Mouse (Mus musculus) CH12F3 (cell line): Measurements from ENCODE around the gene Kcnd2.

ENCODE experiments used
- in situ Hi-C: fragments of 300-500 bp; cut with MboI; formaldehyde crosslinking; loops from 2 replicates; pipeline ENCODE4 v1.14.3; 2020; ENCODE audit warnings: low sequenced_read_pairs

Gene Kcnd2

GRCm38 (mm10) chr6:21418246-21418645 lies 202.9 kb downstream of the Kcnd2 start:
- in situ Hi-C loops: no loop called here

GRCm38 (mm10) chr6:21424202-21424785 lies 209.0 kb downstream of the Kcnd2 start:
- in situ Hi-C loops: no loop called here

- in situ Hi-C loops: no loop called here
Observed at GRCm38 (mm10) chr6:21431120-21431519, 215.8 kb downstream of the Kcnd2 start.

- in situ Hi-C loops: no loop called here
Observed at GRCm38 (mm10) chr6:21464719-21465118, 249.4 kb downstream of the Kcnd2 start.

- in situ Hi-C loops: no loop called here
Observed at GRCm38 (mm10) chr6:21471891-21472544, 256.7 kb downstream of the Kcnd2 start.

- in situ Hi-C loops: no loop called here
Observed at GRCm38 (mm10) chr6:21482714-21483113, 267.4 kb downstream of the Kcnd2 start.

- in situ Hi-C loops: no loop called here
Observed at GRCm38 (mm10) chr6:21488536-21488935, 273.2 kb downstream of the Kcnd2 start.

- in situ Hi-C loops: no loop called here
Observed at GRCm38 (mm10) chr6:21502921-21503320, 287.6 kb downstream of the Kcnd2 start.

- in situ Hi-C loops: no loop called here
Observed at GRCm38 (mm10) chr6:21510621-21511239, 295.4 kb downstream of the Kcnd2 start.

GRCm38 (mm10) chr6:21520351-21520750 lies 305.0 kb downstream of the Kcnd2 start:
- in situ Hi-C loops: no loop called here

GRCm38 (mm10) chr6:21527489-21528074 lies 312.3 kb downstream of the Kcnd2 start:
- in situ Hi-C loops: no loop called here

GRCm38 (mm10) chr6:21534009-21534408 lies 318.7 kb downstream of the Kcnd2 start:
- in situ Hi-C loops: no loop called here

GRCm38 (mm10) chr6:21534820-21535219 lies 319.5 kb downstream of the Kcnd2 start:
- in situ Hi-C loops: no loop called here

GRCm38 (mm10) chr6:21551501-21551900 lies 336.2 kb downstream of the Kcnd2 start:
- in situ Hi-C loops: no loop called here

- in situ Hi-C loops: no loop called here
Observed at GRCm38 (mm10) chr6:21570964-21571363, 355.7 kb downstream of the Kcnd2 start.

- in situ Hi-C loops: no loop called here
Observed at GRCm38 (mm10) chr6:21590156-21590555, 374.9 kb downstream of the Kcnd2 start.

GRCm38 (mm10) chr6:21597424-21597823 lies 382.1 kb downstream of the Kcnd2 start:
- in situ Hi-C loops: no loop called here

GRCm38 (mm10) chr6:21609381-21610059 lies 394.2 kb downstream of the Kcnd2 start:
- in situ Hi-C loops: no loop called here

GRCm38 (mm10) chr6:21629989-21630388 lies 414.7 kb downstream of the Kcnd2 start:
- in situ Hi-C loops: no loop called here

GRCm38 (mm10) chr6:21655681-21656080 lies 440.4 kb downstream of the Kcnd2 start:
- in situ Hi-C loops: no loop called here

GRCm38 (mm10) chr6:21664135-21664534 lies 448.8 kb downstream of the Kcnd2 start:
- in situ Hi-C loops: no loop called here
